Mouse (Mus musculus): ENCODE measurements around the gene Dgki. TPM values are rescaled to one million over a fixed set of nuclear protein-coding genes. Genes with fewer than 3 reads are reported as not detected.
"Not testable (repeated sequence)": the region's sequence is repeated elsewhere in the genome, so short reads cannot be mapped to it uniquely, and the experiment has no call there.

Gene Dgki
- polyA plus RNA-seq, 1 experiment from 2014 or later: 1.0 TPM

DNA sequence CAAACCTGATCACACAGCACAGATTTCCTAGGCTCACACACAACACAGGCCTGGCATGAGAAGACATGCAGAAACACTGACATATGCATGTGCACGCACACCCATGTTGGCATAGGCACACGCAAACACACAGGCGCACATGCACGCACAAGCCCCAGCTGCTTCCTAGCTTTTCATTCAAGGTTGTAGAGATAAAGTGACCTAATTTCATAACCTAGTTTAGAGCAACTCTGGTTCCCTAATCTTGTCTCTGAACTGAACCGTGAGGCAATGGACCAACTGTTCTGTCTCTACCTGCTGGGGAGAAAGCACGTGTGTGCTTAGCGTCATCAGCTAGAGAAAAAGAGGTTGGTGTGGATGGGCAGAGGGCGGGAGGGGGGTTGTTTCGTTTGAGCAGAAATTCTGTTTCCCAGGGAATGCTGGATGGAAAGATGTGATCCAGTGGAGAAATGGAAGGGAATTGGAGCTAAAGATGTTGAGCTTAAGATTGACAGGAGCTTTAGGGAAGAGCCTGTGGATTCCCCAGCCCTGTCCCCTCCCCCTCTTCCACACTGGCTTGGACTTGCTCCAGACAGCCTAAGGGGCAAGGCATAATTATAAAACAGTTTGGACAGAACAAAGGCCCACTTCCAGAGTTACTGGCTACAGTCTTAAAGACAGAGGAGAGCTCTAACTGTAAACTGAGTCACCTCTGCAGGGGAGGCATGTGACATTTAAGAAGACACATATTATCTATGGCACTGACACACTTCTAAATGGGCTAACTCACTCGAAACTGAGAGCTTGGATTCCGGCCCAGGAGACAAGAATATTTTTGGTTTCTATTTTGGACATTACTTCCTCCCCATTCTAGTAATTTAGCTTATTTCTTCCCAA lies 156.8 kb downstream of the Dgki start:
- Histone ChIP-seq H3K27ac (replicated peaks; ENCODE audit: low read depth, low read length) (peak overlapping the region; percentile 49), H3K9ac (ENCODE audit: low read depth, low read length) (no peak overlapping the region), H3K4me2 (ENCODE audit: low read depth, low read length) (no peak overlapping the region), H3K36me3 (ENCODE audit: control insufficient read depth, insufficient read depth, low read length) (no peaks in the 10 kb centered on the region), H3K9me3 (ENCODE audit: control insufficient read depth, low read length) (no peaks in the 10 kb centered on the region), H3K4me1 (ENCODE audit: control insufficient read depth, insufficient read depth, low read length) (peaks cover 22% of the 10 kb centered on the region), H3K4me3 (ENCODE audit: low read depth, low read length) (no peak overlapping the region), H3K27me3 (replicated peaks; ENCODE audit: control insufficient read depth, insufficient read depth, low read length) (no peaks in the 10 kb centered on the region)
- DNase-seq (ENCODE audit: low spot score): peak; percentile 66
- 68% methylated on average over 11 of the region's 11 CpGs for WGBS
- ATAC-seq (ENCODE audit: low read depth): peak; percentile 75

DNA sequence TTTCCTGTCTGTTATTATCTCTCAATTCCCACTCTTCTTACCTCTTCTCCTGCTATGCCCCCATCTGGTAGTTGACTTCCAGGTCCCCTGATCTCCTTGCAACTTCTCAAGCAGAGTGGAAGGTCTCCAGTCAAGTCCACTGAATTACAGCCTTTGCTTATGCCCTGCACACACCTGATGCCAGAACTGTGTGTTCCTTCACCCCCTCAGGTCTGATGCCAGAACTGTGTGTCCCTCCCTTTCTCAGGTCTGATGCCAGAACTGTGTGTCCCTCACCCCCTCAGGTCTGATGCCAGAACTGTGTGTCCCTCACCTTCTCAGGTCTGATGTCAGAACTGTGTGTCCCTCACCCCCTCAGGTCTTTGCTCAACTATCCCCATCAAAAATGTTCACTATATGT lies 161.2 kb downstream of the Dgki start:
- H3K27me3 ChIP-seq (replicated peaks; ENCODE audit: control insufficient read depth, insufficient read depth, low read length): no peaks in the 10 kb centered on the region
- no peak overlapping the region for H3K9ac ChIP-seq (ENCODE audit: low read depth, low read length)
- H3K4me3 ChIP-seq (ENCODE audit: low read depth, low read length): no peak overlapping the region
- peaks cover 11% of the 10 kb centered on the region for H3K4me1 ChIP-seq (ENCODE audit: control insufficient read depth, insufficient read depth, low read length)
- no peak overlapping the region for H3K4me2 ChIP-seq (ENCODE audit: low read depth, low read length)
- no peak for ATAC-seq (ENCODE audit: low read depth)
- no peak for DNase-seq (ENCODE audit: low spot score)
- no peak overlapping the region for H3K27ac ChIP-seq (replicated peaks; ENCODE audit: low read depth, low read length)
- H3K9me3 ChIP-seq (ENCODE audit: control insufficient read depth, low read length): no peaks in the 10 kb centered on the region
- H3K36me3 ChIP-seq (ENCODE audit: control insufficient read depth, insufficient read depth, low read length): no peaks in the 10 kb centered on the region

DNA sequence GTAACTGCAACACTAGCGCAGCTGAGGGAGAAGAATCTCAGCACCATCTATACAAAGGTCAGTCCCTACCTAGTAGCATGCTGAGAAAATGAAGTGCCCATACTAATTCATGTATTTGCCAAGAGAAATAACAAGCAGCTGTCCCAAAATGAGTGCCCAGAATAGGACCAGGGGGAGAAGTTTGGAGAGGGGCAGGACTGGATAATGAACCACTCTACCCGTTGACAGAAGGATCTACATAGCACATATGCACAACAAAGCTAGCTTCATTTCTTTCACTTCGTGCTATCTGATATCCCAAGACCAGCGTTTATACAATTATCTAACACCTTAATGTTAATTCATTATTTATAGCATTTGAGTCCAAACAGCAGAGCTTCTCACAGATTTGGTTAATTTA lies 168.7 kb downstream of the Dgki start:
- ATAC-seq (ENCODE audit: low read depth): no peak
- 76% methylated on average over 4 of the region's 4 CpGs for WGBS

DNA sequence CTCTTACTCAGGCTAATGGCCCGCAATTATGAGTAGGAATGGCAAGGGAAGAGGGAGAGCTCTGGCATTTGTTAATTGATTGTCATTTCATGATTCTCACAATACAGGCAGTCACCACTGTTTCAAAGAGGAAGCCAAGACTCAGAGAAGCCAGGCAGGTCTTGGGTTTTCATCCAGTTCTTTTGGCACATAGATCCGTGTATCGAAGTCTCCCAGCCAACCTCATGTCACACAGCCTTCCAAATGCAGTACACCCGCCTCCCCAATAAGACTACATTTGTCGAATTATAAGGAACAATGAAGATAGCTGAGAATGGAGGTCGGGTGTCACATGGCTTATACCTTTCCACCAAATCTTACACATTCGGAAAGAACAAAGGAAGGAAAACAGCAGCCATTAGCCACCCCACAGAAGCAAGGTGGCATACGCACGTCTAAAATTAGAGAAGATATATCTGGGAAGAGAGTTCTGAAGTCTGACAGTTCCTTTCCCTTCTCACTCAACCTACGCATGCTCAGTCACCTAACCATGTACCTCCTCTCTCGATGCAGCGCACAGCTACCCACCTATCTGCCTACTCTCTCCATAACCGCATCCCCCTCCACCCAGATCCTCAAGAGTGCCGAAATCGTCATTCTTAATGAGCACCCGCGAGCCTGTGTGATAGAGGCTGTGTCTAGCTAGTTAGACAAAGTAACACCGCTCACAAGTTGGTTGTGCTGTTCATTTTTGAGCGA lies 179.4 kb downstream of the Dgki start:
- Histone ChIP-seq H3K9ac (ENCODE audit: low read depth, low read length) (no peak overlapping the region), H3K27me3 (replicated peaks; ENCODE audit: control insufficient read depth, insufficient read depth, low read length) (no peaks in the 10 kb centered on the region), H3K36me3 (ENCODE audit: control insufficient read depth, insufficient read depth, low read length) (no peaks in the 10 kb centered on the region), H3K4me3 (ENCODE audit: low read depth, low read length) (no peak overlapping the region), H3K27ac (replicated peaks; ENCODE audit: low read depth, low read length) (no peak overlapping the region), H3K9me3 (ENCODE audit: control insufficient read depth, low read length) (no peaks in the 10 kb centered on the region), H3K4me2 (ENCODE audit: low read depth, low read length) (no peak overlapping the region), H3K4me1 (ENCODE audit: control insufficient read depth, insufficient read depth, low read length) (no peaks in the 10 kb centered on the region)
- 88% methylated on average over 19 of the region's 19 CpGs for WGBS
- ATAC-seq (ENCODE audit: low read depth): no peak
- DNase-seq (ENCODE audit: low spot score): no peak

More for the DNA sequence above, 168.7 kb downstream of the Dgki start:
- Histone ChIP-seq H3K27ac (replicated peaks; ENCODE audit: low read depth, low read length) (no peak overlapping the region), H3K9me3 (ENCODE audit: control insufficient read depth, low read length) (no peaks in the 10 kb centered on the region), H3K27me3 (replicated peaks; ENCODE audit: control insufficient read depth, insufficient read depth, low read length) (no peaks in the 10 kb centered on the region), H3K36me3 (ENCODE audit: control insufficient read depth, insufficient read depth, low read length) (no peaks in the 10 kb centered on the region), H3K4me3 (ENCODE audit: low read depth, low read length) (no peak overlapping the region), H3K4me2 (ENCODE audit: low read depth, low read length) (no peak overlapping the region), H3K4me1 (ENCODE audit: control insufficient read depth, insufficient read depth, low read length) (no peaks in the 10 kb centered on the region), H3K9ac (ENCODE audit: low read depth, low read length) (no peak overlapping the region)
- no peak for DNase-seq (ENCODE audit: low spot score)

DNA sequence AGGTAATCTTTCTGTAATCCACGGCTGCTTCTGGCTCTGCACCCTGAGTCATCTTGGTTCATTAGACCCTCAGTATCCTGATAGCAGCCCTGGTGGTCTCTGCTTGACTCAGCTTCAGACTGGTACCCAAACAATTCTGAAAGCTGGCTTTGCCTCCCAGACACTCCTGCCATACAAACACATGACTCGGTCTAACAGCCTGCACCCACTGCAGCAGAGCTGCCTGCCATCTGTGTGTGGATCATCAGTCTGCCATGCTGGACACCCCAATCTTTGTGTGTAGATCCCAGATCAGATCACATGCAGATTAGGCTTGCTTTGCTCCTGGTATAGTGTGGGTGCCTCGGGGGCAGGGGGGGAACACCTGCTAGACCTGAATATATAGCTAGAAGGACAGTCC lies 180.8 kb downstream of the Dgki start:
- ATAC-seq (ENCODE audit: low read depth) (no peak), DNase-seq (ENCODE audit: low spot score) (no peak)
- H3K27me3 ChIP-seq (replicated peaks; ENCODE audit: control insufficient read depth, insufficient read depth, low read length): no peaks in the 10 kb centered on the region
- no peaks in the 10 kb centered on the region for H3K4me1 ChIP-seq (ENCODE audit: control insufficient read depth, insufficient read depth, low read length)
- H3K4me3 ChIP-seq (ENCODE audit: low read depth, low read length): no peak overlapping the region
- no peak overlapping the region for H3K9ac ChIP-seq (ENCODE audit: low read depth, low read length)
- WGBS: 73% methylated on average over 3 of the region's 3 CpGs
- no peaks in the 10 kb centered on the region for H3K9me3 ChIP-seq (ENCODE audit: control insufficient read depth, low read length)
- no peak overlapping the region for H3K4me2 ChIP-seq (ENCODE audit: low read depth, low read length)
- H3K27ac ChIP-seq (replicated peaks; ENCODE audit: low read depth, low read length): no peak overlapping the region
- no peaks in the 10 kb centered on the region for H3K36me3 ChIP-seq (ENCODE audit: control insufficient read depth, insufficient read depth, low read length)

DNA sequence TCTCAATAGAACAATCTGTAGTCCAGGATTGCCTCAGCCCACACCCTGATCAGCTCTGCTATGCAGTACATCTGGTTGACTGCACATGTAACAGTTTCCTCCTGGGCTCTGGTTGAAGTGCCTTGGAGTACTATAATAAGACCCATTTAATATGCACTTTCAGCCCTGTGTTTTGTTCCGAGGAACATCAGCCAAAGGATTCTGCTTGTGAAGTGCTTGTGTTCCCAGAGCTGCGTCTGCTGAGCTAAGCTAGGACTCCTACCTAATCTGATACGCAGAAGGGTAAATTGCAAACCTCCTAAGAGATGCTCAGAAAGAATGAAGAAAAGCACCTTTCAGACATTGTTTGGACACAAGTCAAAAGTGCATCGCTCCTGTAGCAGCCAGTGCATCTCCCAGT lies 186.9 kb downstream of the Dgki start:
- Histone ChIP-seq H3K4me2 (ENCODE audit: low read depth, low read length) (no peak overlapping the region), H3K9ac (ENCODE audit: low read depth, low read length) (no peak overlapping the region), H3K4me3 (ENCODE audit: low read depth, low read length) (no peak overlapping the region), H3K36me3 (ENCODE audit: control insufficient read depth, insufficient read depth, low read length) (no peaks in the 10 kb centered on the region), H3K27ac (replicated peaks; ENCODE audit: low read depth, low read length) (no peak overlapping the region), H3K27me3 (replicated peaks; ENCODE audit: control insufficient read depth, insufficient read depth, low read length) (no peaks in the 10 kb centered on the region), H3K9me3 (ENCODE audit: control insufficient read depth, low read length) (no peaks in the 10 kb centered on the region), H3K4me1 (ENCODE audit: control insufficient read depth, insufficient read depth, low read length) (no peaks in the 10 kb centered on the region)
- no peak for ATAC-seq (ENCODE audit: low read depth)
- DNase-seq (ENCODE audit: low spot score): no peak
- 79% methylated on average over 4 of the region's 4 CpGs for WGBS

DNA sequence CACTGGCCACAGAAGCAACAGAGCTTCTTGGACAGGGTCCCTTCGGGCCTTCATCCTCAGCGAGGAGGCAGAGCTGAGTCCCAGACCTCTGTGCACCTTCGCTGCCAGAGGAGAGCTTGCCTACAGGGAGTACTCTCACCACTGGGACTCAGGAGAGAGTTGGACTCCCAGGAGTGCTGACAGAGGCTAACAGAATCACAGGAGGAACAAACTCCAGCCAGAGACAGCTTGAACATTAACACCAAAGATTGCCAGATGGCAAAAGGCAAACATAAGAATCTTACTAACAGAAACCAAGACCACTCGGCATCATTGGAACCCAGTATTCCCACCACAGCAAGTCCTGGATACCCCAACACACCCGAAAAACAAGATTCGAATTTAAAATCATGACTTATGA lies 193.7 kb downstream of the Dgki start:
- not testable (repeated sequence) for H3K4me3 ChIP-seq (ENCODE audit: low read depth, low read length); H3K4me2 ChIP-seq (ENCODE audit: low read depth, low read length); H3K4me1 ChIP-seq (ENCODE audit: control insufficient read depth, insufficient read depth, low read length); H3K9me3 ChIP-seq (ENCODE audit: control insufficient read depth, low read length); H3K36me3 ChIP-seq (ENCODE audit: control insufficient read depth, insufficient read depth, low read length); ATAC-seq (ENCODE audit: low read depth); H3K9ac ChIP-seq (ENCODE audit: low read depth, low read length); DNase-seq (ENCODE audit: low spot score); H3K27me3 ChIP-seq (replicated peaks; ENCODE audit: control insufficient read depth, insufficient read depth, low read length); H3K27ac ChIP-seq (replicated peaks; ENCODE audit: low read depth, low read length)
- WGBS: 92% methylated on average over 6 of the region's 6 CpGs

DNA sequence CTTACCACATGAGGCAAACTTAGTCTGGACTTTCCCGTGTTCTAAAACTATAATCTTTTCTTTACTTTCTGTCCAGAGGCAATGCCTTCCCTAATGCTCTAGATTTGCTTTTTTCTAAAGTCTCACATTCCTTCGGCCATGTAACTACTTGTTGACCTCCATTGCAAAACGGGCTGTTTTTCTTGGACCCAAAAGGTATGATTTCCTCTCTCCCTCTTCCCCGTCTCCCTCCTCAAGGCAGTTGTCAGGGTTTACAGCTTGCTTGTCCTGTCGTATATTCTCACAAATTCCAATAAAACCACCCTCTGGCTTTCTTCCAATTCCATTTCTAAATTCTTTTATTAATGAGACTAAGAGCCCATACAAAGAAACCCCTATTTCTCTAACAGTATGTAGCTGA lies 199.6 kb downstream of the Dgki start:
- Histone ChIP-seq H3K9me3 (ENCODE audit: control insufficient read depth, low read length) (no peaks in the 10 kb centered on the region), H3K27me3 (replicated peaks; ENCODE audit: control insufficient read depth, insufficient read depth, low read length) (no peaks in the 10 kb centered on the region), H3K27ac (replicated peaks; ENCODE audit: low read depth, low read length) (peak overlapping the region; percentile 21), H3K4me1 (ENCODE audit: control insufficient read depth, insufficient read depth, low read length) (0 out of 2 replicates have a peak, but pooled peaks cover 4% of the 10 kb centered on the region), H3K4me3 (ENCODE audit: low read depth, low read length) (no peak overlapping the region), H3K36me3 (ENCODE audit: control insufficient read depth, insufficient read depth, low read length) (no peaks in the 10 kb centered on the region), H3K9ac (ENCODE audit: low read depth, low read length) (no peak overlapping the region), H3K4me2 (ENCODE audit: low read depth, low read length) (no peak overlapping the region)
- ATAC-seq (ENCODE audit: low read depth): no peak
- peak; percentile 38 for DNase-seq (ENCODE audit: low spot score)
- WGBS: 48% methylated on average over 5 of the region's 5 CpGs
